Mouse (Mus musculus) heart, postnatal 0 days (tissue): ENCODE measurements around the gene Ankrd50. TPM values are rescaled to one million over a fixed set of nuclear protein-coding genes. Genes with fewer than 3 reads are reported as not detected.

Experiments used
- ATAC-seq: fragments of 200-750 bp; cut with Nextera tagmentation; 2 replicates; pipeline ENCODE4 v1.8.0; 2017; ENCODE audit warnings: low read depth, moderate number of reproducible peaks, moderate library complexity; ENCODE audit not compliant: insufficient read depth
- DNase-seq: peaks from one replicate; pipeline ENCODE4 v3.0.0-alpha.2; 2016; ENCODE audit warnings: low spot score
- H3K27ac ChIP-seq: fragments of 300-500 bp; sonication (generic); 2 replicates; pipeline ENCODE4 v1.5.1; 2014; ENCODE audit warnings: low read depth, mild to moderate bottlenecking
- H3K27me3 ChIP-seq: fragments of 300-500 bp; sonication (generic); 2 replicates; pipeline ENCODE4 v1.6.1; 2014; ENCODE audit warnings: low read length, mixed read lengths; ENCODE audit not compliant: control insufficient read depth, insufficient read depth
- H3K36me3 ChIP-seq: fragments of 300-500 bp; sonication (generic); replicated peaks from 2 replicates; pipeline ENCODE4 v1.6.1; 2014; ENCODE audit warnings: low read length, mixed read lengths; ENCODE audit not compliant: control insufficient read depth, insufficient read depth
- H3K4me1 ChIP-seq: fragments of 300-500 bp; sonication (generic); 2 replicates; pipeline ENCODE4 v1.6.1; 2014; ENCODE audit warnings: antibody characterized with exemption; ENCODE audit not compliant: control insufficient read depth, insufficient read depth
- H3K4me2 ChIP-seq: fragments of 300-500 bp; sonication (generic); 2 replicates; pipeline ENCODE4 v1.6.1; 2014; ENCODE audit warnings: low read depth, mild to moderate bottlenecking, low read length, moderate library complexity
- H3K4me3 ChIP-seq: fragments of 300-500 bp; sonication (generic); 2 replicates; pipeline ENCODE4 v1.5.1; 2014; ENCODE audit warnings: low read depth, low read length
- H3K9ac ChIP-seq: fragments of 300-500 bp; sonication (generic); replicated peaks from 2 replicates; pipeline ENCODE4 v1.6.1; 2014; ENCODE audit warnings: low read depth, low read length, mixed read lengths
- H3K9me3 ChIP-seq: fragments of 300-500 bp; sonication (generic); replicated peaks from 2 replicates; pipeline ENCODE4 v1.6.1; 2016; ENCODE audit warnings: low read length; ENCODE audit not compliant: control insufficient read depth
- CTCF ChIP-seq: IDR thresholded peaks from 2 replicates; pipeline ENCODE4 v1.5.1; 2016; ENCODE audit warnings: antibody characterized with exemption, control low read depth, low read depth
- EP300 ChIP-seq: IDR thresholded peaks from 2 replicates; pipeline ENCODE4 v1.6.1; 2016; ENCODE audit warnings: antibody characterized with exemption, low read depth
- WGBS: fragments of 180-500 bp; shearing (Covaris S2); extraction: QIAGEN DNeasy Blood & Tissue Kit; methylation state at CpG from one replicate; pipeline ENCODE4 v1.1.7; 2014; 5-methylcytosine and 5-hydroxymethylcytosine counted together
- polyA plus RNA-seq: library from polyadenylated mRNA; unstranded; fragments of >200 nt; fragmentation: Nextera tagmentation; extraction: Ambion mirVana; gene quantifications from 2 replicates; pipeline ENCODE4 v1.2.1, GENCODE M21; 2015
- total RNA-seq: library from RNA; depleted of rRNA; stranded (reverse); fragments of >200 nt; gene quantifications from 2 replicates; pipeline ENCODE4 v1.2.3, GENCODE M21; 2014; ENCODE audit warnings: low replicate concordance; rRNA removed

The Ankrd50 gene
- total RNA-seq (42.6 and 85.9 TPM in 2 replicates), polyA plus RNA-seq (8.6 and 10.9 TPM in 2 replicates)

GRCm38 (mm10) chr3:38484191-38485106 is at the start of gene Ankrd50:
Gene Ankrd50 (minus strand): TSS chr3:38484844.
- H3K27me3 ChIP-seq, result no peaks in the 10 kb centered on the region
- H3K27ac ChIP-seq, result peak within 1 kb of the TSS; percentile 89
- DNase-seq, result peak; percentile 99
- peak within 1 kb of the TSS; percentile 77 for H3K4me2 ChIP-seq
- ATAC-seq, result peak; percentile 97
- peak within 1 kb of the TSS; percentile 98 for H3K4me3 ChIP-seq
- under 1% methylated on average over 59 of the region's 81 CpGs for WGBS
- H3K4me1 ChIP-seq, result peaks cover 26% of the 10 kb centered on the region
- H3K9ac ChIP-seq, result peak within 1 kb of the TSS; percentile 95
- TF ChIP-seq EP300 (no peak), CTCF (no peak)
- peaks cover 4% of the 10 kb centered on the region; the same call in 1 of the 2 replicates for H3K36me3 ChIP-seq
- H3K9me3 ChIP-seq, result no peaks in the 10 kb centered on the region

GRCm38 (mm10) chr3:38534245-38534644 is 49.6 kb upstream of the Ankrd50 start:
- Histone ChIP-seq H3K9ac (no peak overlapping the region), H3K36me3 (no peaks in the 10 kb centered on the region), H3K4me1 (no peaks in the 10 kb centered on the region), H3K9me3 (no peaks in the 10 kb centered on the region), H3K4me3 (no peak overlapping the region), H3K4me2 (no peak overlapping the region), H3K27me3 (no peaks in the 10 kb centered on the region), H3K27ac (no peak overlapping the region)
- DNase-seq (no peak), ATAC-seq (no peak)
- no peak for TF ChIP-seq EP300
- no peak for TF ChIP-seq CTCF
- WGBS, result 88% methylated on average over 6 of the region's 6 CpGs

DNA sequence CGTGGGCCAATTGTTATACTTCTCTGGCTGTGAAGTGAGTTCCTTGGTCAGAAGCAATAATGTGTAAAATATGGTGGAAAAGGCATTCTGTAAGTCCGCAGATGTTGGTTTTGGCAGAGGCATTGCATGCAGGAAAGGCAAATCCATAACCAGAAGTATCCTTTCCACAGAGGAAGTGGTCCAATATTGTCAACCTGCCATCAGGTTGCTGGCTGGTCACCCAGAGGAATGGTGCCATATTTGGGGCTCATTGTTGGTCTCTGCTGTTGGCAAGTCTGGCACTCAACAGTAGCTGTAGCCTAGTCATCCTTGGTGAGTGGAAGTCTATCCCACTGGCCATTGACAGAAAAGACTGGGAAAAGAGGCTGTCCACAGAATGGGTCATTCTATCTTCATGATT is 35.8 kb upstream of the Ankrd50 start:
- H3K9ac ChIP-seq, result no peak overlapping the region
- H3K27ac ChIP-seq, result no peak overlapping the region
- no peaks in the 10 kb centered on the region for H3K36me3 ChIP-seq
- no peaks in the 10 kb centered on the region for H3K9me3 ChIP-seq
- TF ChIP-seq EP300, result no peak
- TF ChIP-seq CTCF, result no peak
- no peak for ATAC-seq
- 85% methylated on average over 2 of the region's 2 CpGs for WGBS
- no peak overlapping the region for H3K4me2 ChIP-seq
- no peak overlapping the region for H3K4me3 ChIP-seq
- H3K4me1 ChIP-seq, result no peaks in the 10 kb centered on the region
- no peak for DNase-seq
- H3K27me3 ChIP-seq, result no peaks in the 10 kb centered on the region

GRCm38 (mm10) chr3:38519971-38520370 is 35.3 kb upstream of the Ankrd50 start:
- no peak overlapping the region for H3K4me2 ChIP-seq
- WGBS, result 68% methylated on average over 3 of the region's 3 CpGs
- H3K27ac ChIP-seq, result no peak overlapping the region
- ATAC-seq (no peak), DNase-seq (no peak)
- no peaks in the 10 kb centered on the region for H3K4me1 ChIP-seq
- no peaks in the 10 kb centered on the region for H3K9me3 ChIP-seq
- H3K9ac ChIP-seq, result no peak overlapping the region
- TF ChIP-seq EP300, result no peak
- no peak for TF ChIP-seq CTCF
- H3K27me3 ChIP-seq, result no peaks in the 10 kb centered on the region
- H3K4me3 ChIP-seq, result no peak overlapping the region
- H3K36me3 ChIP-seq, result no peaks in the 10 kb centered on the region

DNA sequence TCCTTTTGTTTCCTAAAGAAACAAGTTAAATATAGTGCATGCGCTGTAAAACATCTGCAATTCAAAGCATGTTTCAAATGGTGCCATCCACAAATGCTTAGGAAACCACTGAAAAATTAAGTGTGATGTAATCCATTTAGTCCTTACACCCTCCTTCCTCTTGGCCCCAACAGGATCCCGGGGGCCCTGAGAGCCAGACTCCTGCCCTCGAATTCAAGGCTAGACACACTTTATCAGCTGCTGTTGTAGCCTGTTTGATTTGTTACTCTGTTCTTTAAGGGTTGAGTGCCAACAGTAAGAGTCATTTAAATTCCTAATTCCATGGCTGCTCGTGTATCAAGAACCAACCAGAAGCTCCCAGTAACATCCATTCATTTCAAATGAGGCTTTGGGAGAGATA is 19.0 kb upstream of the Ankrd50 start:
- H3K27me3 ChIP-seq, result no peaks in the 10 kb centered on the region
- TF ChIP-seq EP300 (no peak), CTCF (no peak)
- no peaks in the 10 kb centered on the region for H3K36me3 ChIP-seq
- H3K9me3 ChIP-seq, result no peaks in the 10 kb centered on the region
- ATAC-seq, result no peak
- H3K4me3 ChIP-seq, result no peak overlapping the region
- no peaks in the 10 kb centered on the region for H3K4me1 ChIP-seq
- no peak for DNase-seq
- no peak overlapping the region for H3K4me2 ChIP-seq
- no peak overlapping the region for H3K27ac ChIP-seq
- no peak overlapping the region for H3K9ac ChIP-seq
- 46% methylated on average over 4 of the region's 4 CpGs for WGBS
